Mouse (Mus musculus): ENCODE data around the gene Cic. TPM values are rescaled to one million over a fixed set of nuclear protein-coding genes. Genes with fewer than 3 reads are reported as not detected.

Cic gene
- total RNA-seq, 2 experiments from 2014 or later: 65.7 to 73.4 TPM

DNA sequence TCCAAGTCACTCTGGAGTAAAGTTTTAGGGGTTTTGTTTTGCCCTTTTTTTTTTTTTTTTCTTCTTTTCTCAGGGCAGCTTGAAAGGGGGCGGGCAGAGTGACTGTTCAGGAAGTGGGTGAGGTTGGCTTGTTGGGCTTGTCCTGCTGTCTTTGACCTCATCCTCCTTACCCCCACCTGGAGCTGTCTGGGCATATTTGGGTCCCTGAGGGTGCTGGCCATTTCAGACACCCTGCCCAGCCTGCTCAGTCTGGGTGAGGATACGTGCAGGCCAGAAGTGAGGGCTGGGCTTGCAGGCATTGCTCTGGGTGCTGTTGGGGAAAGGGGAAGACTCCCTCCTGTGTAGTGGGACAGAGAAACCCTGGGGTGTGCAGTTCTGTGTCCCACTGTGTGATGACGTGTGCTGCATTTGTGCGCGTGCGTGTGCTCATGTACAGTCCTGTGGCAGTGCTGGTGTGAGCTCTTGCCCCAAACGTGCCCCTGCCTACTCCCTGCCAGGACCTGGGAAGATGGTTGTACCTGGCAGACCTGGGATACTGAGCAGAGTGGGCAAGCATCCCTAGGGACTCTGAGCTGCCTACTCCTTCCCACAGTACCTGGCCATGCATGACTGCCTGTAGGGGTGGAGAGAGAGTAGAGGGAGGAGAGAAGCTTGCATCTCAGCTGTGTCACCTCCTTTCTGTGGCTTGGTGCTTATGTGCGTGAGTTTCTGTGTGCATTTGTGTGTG is 2.2 kb downstream of the Cic start:
- no peak for DNase-seq

DNA sequence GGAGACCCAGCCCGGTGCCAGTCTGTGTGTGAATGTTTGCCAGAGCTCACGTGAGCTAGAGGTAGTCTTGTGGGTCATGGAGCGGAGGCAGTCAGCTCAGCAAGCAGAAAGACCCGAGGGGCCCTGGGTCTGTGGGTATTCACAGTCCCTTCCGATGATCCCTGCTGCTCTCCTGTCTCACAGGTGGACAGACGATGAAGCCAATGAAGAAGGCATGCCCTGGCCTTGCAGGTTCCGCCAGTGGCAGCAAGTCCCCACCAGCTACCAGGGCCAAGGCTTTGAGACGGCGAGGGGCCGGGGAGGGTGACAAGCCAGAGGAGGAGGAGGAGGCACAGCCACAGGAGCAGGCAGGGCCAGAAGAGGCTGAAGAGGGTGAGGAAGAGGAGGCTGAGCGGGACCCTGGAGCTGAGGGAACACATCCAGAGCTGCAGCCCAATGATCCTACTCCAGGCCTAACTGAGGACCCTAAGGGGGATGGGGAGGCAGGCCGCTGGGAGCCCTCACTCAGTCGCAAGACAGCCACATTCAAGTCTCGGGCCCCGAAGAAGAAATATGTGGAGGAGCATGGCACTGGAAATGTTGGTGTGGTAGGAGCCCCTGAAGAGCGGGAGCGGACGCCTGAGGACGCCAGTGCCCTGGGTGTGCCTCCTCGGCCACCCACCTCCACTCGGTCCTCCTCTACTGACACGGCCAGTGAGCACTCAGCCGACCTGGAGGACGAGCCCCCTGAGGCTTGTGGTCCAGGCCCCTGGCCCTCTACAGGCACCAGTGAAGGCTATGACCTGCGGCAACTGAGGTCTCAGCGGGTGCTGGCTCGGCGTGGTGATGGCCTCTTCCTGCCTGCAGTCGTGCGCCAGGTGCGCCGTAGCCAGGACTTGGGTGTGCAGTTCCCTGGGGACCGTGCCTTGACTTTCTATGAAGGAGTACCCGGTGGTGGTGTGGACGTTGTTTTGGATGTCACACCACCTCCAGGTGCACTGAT is 3.4 kb downstream of the Cic start:
- no peak for DNase-seq

DNA sequence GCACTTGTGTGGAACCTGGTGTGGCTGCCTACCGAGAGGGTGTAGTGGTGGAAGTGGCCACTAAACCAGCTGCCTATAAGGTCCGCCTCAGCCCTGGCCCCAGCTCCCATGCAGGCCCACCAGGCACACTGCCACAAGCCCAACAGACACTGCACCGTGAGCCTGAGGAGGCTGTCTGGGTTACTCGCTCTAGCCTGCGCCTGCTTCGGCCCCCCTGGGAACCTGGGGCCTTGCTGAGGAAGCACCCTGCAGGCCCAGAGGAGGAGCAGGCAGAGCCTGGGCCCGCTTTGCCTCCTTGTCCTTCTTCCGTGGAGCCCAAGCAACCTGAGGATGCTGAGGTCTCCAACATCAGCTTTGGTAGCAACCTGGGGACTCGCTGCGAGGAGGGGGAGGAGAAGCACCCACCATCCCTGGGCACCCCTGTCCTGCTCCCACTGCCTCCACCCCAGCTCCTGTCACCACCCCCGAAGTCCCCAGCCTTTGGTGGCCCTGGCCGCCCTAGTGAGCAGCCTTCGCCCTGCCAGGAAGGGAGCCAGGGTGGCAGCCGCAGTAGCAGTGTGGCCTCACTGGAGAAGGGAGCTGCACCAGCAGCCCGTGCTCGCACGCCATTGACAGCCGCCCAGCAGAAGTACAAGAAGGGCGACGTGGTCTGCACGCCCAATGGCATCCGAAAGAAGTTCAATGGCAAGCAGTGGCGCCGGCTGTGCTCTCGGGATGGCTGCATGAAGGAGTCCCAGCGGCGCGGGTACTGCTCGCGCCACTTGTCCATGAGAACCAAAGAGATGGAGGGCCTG is 4.3 kb downstream of the Cic start:
- no peak for DNase-seq

DNA sequence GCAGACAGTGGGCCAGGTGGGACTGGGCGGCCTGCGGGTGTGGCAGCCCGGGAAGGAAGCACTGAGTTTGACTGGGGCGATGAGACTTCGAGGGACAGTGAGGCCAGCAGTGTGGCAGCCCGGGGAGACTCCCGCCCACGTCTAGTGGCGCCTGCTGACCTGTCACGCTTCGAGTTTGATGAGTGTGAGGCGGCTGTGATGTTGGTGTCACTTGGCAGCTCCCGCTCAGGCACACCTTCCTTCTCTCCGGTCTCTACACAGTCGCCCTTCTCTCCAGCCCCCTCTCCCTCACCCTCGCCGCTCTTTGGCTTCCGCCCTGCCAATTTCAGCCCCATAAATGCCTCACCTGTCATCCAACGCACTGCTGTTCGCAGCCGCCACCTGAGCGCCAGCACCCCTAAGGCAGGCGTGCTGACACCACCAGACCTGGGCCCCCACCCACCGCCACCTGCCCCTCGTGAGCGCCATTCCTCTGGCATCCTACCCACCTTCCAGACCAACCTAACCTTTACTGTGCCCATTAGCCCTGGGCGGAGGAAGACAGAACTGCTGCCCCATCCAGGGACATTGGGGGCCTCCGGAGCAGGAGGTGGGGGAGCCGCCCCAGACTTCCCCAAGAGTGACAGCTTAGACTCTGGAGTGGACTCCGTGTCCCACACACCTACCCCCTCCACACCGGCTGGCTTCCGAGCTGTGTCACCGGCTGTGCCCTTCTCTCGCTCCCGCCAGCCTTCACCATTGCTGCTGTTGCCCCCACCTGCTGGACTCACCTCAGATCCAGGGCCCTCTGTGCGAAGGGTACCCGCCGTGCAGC is 5.1 kb downstream of the Cic start:
- DNase-seq: no peak

DNA sequence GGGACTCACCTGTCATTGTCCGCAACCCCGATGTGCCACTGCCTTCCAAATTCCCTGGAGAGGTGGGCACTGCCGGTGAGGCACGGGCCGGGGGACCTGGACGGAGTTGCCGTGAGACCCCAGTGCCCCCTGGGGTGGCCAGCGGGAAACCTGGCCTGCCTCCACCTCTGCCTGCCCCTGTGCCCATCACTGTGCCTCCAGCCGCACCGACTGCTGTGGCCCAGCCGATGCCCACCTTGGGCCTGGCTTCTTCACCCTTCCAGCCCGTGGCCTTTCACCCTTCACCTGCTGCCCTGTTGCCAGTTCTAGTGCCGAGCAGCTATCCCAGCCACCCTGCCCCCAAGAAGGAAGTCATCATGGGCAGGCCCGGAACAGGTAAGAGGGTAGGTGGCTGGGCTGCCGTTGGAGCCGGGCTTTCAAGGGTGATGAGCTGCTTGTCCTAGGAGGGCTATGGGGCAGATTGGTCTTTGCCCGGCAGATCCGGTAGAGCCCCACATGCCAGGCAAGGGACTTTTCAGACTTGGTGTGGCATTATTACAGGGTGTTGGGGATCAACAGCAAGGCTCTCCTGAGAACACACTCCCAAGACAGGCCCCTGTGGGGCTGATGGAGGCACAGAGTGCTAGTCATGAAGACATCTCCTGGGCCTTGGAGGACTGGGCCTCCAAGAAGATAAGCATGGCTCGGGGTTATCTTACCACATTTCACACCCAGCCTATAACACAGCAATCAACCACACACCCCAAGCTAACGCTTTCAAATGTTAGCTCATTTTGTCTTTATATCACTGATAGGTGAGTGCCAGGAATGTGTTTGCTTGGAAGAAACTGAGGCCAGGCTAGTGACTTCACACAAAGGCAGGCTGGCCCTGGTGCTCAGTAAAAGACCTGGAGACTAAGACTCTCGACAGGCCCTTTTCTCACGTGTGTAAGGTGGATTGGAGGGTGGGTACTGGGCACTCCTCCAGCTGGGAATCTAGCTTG is 6.0 kb downstream of the Cic start:
- DNase-seq: no peak

DNA sequence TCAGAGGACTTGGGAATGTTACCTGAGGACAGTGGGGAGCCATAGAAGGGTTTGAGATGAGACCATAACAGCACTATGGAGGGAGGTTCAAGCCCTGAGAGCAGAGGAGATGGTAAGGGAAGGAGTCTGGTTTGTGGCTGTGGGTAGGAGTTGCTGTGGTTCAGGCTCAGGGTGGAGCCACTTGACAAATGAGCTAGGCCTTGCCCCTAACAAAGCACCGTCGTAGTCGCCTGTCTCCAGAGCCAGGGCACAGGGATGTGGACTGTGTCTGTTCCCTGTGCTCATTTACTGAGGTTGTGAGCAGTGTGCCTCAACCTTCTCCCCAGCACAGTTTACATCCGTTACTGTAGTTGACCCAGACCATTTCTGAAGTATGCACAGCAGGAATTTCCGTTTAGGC is 7.1 kb downstream of the Cic start:
- DNase-seq: no peak

DNA sequence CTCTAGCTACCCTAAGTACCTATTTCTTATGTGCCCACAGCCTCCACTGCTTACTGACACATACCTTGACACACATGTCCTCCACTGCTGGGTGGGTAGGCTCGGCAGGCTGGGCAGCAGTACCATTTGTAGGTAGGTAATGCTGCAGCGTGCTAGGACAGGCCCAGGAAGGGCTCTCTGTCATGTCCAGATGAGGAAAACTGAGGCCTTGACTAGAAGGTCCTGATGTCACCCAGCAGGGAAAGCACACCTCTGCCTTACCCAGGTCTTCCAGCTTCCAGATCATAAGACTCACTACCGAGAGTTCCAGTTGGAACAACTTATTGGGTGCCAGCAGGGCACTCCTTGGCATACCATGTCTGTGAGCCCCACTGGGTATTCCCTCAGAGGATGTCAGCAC is 7.5 kb downstream of the Cic start:
- DNase-seq: no peak

DNA sequence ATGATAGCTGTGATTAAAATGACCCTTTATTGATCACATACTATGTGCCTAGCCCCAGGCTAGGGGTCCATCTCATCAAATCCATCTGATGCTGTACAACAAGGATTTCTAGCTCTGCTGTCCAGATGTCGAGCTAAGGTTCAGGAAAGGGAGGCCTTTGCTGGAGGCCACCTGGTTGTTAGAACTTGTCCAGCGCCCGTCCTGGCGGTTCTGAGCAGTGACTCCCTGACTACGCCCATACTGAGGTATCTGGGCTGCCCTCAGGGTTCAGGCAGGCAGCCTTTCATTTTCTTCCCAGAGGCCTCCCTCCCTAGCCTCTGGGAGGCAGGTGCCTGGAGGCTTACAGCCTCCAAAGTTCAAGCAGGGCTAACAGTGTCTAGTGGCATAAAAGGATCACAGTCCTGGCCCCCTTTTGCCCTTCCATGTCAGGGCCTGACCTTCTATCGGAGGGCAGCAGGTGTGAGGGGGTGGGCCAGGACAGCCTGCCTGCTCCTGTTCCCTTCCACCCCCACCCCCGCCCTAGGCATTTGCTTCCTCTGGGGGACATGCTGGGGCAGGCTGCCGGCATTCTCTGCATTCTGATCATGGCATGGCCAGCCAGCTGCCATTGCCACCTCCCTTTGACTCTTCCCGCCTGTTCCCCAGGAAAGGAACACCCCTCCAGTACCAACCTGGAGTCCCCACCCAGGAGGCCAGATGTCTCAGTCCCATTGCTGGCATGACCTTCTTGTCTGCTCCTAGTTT is 8.2 kb downstream of the Cic start:
- DNase-seq: no peak

DNA sequence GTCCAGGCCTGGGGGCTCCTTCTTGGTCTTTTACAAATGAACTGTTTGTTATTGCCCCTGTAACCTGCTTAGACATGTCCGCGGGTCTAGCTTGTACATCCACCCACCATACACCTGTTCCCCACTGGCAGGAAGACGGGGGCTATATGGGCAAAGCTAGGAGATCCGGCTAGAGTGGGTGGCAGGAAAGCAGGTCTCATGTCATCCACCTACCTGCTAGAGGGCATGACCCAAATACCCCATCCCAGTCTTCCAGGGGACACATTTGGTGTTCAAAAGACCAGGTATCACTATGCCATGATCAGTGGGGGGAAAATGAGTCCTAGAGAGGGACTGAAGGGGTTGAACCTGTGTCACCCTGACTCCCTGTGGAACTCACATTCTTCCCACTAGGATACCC is 9.9 kb downstream of the Cic start:
- no peak for DNase-seq

DNA sequence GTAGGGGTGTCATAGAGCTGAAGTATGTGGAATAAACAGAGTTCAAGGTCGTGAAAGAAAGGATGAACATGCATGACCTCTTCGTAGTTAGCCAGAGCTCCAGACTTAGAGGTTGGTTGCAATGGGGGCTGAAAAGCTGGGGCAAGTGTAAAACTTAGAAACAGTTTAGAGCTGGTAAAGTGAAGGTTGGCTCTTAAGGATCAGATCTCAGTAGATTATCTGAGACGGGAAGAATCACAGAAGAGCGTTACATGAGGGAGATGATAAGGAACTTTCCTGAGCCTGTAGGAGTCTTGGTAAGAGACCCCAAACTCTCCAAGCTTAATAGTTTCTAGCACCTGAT is 10.5 kb downstream of the Cic start:
- no peak for DNase-seq

DNA sequence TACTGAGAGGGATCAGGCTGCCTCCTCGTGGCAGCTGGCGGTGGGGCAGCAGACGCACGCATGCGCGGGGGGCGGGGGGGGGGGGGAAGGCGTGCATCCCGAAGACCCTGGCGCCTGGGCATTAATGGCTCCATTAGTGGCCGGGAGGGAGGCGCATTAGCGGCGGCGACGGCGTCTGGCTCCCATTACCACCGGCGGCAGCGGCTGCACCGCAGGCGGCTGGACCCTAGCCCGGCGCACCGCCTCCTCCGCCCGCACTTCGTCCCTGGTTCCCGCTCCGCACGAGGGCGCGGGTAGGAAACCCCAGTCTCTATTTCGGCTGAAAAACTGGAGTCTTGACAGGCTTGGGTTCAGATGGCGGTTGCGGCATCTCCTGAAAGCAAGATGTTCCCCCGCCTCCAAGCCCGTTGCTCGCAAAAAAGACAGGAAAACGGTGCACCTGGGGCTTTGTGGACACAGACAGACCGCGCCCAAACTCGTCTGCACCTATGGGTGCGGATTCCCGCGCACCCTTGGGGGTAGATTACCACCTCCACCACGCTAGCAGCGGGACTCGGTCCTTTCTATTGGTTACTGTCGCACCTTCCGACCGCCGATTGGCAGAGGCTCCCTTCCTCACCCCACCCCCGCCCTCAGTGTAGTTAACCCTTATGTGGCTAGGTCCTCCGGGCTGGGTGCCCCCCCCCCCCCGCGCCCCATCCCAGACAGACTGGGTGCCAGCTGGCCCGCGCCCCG is 11.0 kb downstream of the Cic start:
- DNase-seq: peak; percentile 70

DNA sequence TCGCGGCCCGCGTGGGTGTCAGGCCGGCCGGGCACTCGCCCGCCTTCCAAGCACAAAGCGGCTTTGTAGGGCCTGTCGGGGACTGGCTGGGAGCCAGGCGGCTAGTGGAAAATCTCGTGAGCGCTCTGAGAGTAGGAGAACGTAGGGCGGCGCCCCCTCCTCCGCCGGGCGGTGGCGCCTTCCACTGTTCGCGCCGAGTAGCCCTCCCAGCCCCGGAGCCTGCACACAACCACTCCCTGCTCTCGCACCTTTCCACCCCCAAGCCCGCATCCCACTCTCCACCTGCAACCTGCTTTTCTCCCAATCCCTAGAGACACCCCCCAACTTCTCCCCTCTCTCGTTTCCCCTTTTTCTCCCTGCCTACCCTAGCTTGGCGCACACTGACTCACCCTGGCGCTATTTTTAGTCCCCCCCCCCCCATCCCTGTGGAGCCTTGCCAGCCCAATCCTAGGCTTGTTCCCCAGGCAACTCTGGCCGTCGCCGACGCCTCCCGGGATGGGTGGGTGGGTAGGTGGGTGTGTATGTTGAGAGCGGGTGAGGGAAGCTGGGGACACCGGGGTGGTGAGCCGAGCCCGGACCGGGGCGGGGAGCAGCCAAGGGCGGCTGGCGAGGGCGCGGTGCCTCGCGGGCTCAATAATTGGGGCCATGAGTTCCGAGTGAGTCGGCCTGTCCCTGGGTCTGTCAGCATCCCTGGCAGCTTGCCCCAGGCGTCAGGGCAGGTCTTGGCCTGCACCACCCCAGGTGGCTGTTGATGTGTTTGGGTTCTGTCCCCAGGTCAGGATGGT is 11.8 kb downstream of the Cic start:
- DNase-seq: peak; percentile 88

DNA sequence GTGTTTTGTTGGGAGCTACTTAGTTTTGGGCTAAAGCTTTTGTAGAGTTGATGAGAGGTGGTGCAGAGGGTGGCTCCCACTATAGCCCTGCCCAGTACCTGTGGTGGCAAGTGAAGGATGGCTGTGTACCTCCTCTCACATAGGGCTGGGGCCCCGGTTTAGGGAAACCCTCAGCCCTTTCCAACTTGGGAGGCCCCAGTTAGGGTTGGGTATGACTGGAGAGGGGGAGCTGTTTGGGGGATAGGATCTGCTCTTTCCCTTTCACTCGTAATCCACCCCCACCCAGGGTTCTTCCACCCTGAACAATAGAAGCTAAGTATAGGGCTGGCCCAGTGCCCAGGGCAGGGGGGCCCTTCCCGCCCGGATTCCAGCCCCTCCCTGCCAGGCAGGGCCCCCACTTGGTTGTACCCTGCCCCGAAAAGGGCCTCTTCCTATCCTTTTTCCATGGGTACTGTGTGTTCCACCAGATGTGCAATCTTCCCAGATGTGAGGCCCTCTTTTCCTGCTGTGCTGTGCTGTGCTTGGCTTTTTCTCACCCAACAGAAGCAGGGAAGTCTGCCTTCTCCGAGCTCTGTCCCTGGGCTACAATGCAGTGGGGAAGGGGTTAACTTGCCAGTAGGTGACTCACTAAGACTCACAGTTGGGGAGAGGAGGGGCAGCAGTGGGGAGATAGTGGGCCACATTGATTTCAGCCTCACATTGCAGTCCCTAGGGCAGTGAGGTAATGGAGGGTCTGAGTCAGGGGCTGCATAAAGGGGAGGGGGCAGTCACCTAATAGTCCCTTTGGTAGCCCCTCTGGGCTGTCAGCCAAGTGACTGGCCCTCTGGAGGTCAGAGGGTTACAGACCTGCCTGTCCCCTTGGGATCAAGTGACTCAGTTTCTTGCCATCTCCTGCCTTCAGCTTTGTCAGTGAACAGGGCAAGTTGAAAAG is 12.6 kb downstream of the Cic start:
- peak; percentile 59 for DNase-seq

DNA sequence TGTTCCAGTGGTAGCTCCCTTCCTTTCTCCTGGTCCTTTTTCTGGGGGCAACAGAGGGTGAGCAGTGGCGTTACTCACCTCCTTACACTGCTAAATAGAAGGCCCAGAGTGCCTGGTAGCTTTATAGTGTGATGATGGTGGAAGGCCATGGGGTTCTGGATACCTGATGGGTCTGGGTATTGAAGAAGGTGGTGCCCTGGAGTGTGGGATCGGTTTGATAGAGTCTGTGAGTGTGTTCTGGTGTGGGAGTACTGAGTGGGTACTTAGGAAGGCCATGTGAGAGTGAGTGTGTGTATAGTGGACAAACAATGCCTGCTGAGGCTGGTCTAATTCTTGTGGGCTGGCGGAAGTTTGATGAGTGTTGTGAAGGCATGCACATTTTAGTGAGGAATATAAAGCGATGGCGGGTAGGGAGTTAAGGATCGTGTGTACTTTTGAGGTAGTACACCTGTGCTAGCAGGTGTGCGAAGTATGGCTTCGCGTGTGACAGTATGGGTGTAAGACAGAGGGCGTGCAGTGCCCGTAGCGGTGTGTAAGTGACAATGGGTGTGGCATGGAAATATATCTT is 13.7 kb downstream of the Cic start:
- no peak for DNase-seq

DNA sequence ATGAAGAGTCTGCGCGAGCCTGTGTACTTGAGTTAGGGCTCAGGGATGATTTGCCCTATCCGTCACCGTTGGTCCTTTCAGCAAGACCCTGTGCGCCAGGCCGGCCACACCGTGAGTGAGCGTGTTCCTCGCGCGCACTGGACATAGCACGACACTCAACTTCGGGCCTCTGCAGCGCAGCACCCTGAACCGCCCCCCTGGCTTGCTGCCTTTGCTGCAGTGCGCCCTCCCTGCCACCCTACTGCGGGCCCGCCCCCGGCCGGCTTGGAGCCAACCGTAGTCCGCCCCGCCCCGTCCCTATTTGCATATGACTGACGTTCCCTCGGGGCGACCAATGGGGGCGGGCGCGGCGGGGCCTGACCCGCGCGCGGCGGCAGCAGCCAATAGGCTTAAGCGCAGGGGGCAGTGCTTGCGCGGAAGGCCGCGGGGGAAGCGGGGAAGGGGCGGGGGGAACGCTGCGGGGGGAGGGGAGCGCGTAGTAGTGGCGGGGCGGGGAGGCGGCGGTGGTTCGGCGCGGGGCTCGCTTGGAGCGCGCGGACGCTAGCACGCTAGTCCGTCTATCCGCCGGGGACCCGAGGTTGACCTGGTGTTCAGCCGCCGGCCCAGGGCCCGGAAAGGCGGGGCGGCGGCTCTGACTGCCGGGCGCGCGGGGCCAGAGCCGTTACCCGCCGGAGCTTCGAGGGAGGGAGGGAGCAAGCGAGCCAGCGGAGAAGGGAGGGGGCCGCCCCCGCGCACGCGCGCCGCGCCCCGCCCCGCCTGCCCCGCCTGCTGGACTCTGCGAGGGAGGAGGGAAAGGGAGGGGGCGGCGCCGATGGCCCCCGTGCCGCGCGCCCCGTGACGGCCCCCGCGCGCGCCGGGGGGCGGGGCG is 14.5 kb downstream of the Cic start:
- DNase-seq: peak; percentile 99

DNA sequence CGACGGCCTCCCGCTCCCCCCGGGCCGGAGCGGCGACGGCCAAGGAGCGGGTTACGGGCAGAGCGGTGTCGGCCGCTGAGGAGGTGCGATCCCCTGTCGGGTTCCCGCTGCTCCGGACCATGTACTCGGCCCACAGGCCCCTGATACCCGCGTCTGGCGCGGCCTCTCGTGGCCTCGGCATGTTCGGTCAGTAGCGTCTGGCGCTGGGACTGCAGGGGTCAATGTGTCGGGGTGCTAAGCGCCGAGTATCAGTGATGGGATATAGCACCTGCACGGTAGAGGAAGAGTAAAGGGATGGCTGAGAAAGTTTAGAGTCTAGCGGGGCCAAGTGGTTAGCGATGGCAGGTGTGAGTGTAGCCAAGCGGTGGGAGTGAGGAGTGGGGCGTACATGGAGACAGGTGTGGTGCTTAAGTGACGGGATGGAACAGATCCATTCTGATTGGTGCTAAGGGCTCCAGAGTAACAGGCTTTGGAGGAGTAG is 15.3 kb downstream of the Cic start:
- DNase-seq: no peak

Data from gastrocnemius, postnatal 10 days (tissue).